Mouse (Mus musculus): ENCODE data around the gene Olfr512.

GRCm38 (mm10) chr7:108666118-108666517 is 47.0 kb upstream of the Olfr512 start, which contains the start of gene Olfr510:
- no peak for TF ChIP-seq CTCF (IDR thresholded peaks at IDR 0.05; ENCODE audit: low read depth)
- TF ChIP-seq EP300 (IDR thresholded peaks at IDR 0.05; ENCODE audit: low read depth): no peak

Measured in liver, embryonic 14.5 days (tissue).